Mouse (Mus musculus): ENCODE measurements around the gene Gclm. TPM values are rescaled to one million over a fixed set of nuclear protein-coding genes. Genes with fewer than 3 reads are reported as not detected.

Gclm gene
- total and polyA plus RNA-seq, 2 experiments from 2014 or later, result 36.1 to 47.3 TPM

- H3K27me3 ChIP-seq (ENCODE audit: control insufficient read depth, insufficient read depth, low read length), result no peaks in the 10 kb centered on the region
- no peaks in the 10 kb centered on the region for H3K9me3 ChIP-seq (replicated peaks; ENCODE audit: control insufficient read depth, low read length)
- H3K4me2 ChIP-seq (ENCODE audit: low read depth, low read length), result no peak overlapping the region
- ATAC-seq (ENCODE audit: insufficient read depth, low read depth) (no peak), DNase-seq (ENCODE audit: low spot score) (no peak)
- whole genome bisulfite sequencing, result 57% methylated on average over 8 of the region's 8 CpGs
- H3K9ac ChIP-seq (replicated peaks; ENCODE audit: low read depth, low read length), result no peak overlapping the region
- TF ChIP-seq EP300 (IDR thresholded peaks at IDR 0.05; ENCODE audit: low read depth), result no peak
- H3K27ac ChIP-seq (ENCODE audit: low read depth), result no peak overlapping the region
- no peaks in the 10 kb centered on the region for H3K36me3 ChIP-seq (replicated peaks; ENCODE audit: control insufficient read depth, insufficient read depth, low read length)
- H3K4me3 ChIP-seq (ENCODE audit: low read depth, low read length), result no peak overlapping the region
- peaks cover 3% of the 10 kb centered on the region; the same call in 1 of the 2 replicates for H3K4me1 ChIP-seq (ENCODE audit: control insufficient read depth, insufficient read depth)
Observed at GRCm38 (mm10) chr3:122206279-122207070, 38.9 kb upstream of the Gclm start.

GRCm38 (mm10) chr3:122207766-122208165 is 37.6 kb upstream of the Gclm start:
- no peak for ATAC-seq (ENCODE audit: insufficient read depth, low read depth)
- Histone ChIP-seq H3K36me3 (replicated peaks; ENCODE audit: control insufficient read depth, insufficient read depth, low read length) (no peaks in the 10 kb centered on the region), H3K27ac (ENCODE audit: low read depth) (no peak overlapping the region), H3K4me2 (ENCODE audit: low read depth, low read length) (no peak overlapping the region), H3K9ac (replicated peaks; ENCODE audit: low read depth, low read length) (no peak overlapping the region), H3K4me3 (ENCODE audit: low read depth, low read length) (no peak overlapping the region), H3K9me3 (replicated peaks; ENCODE audit: control insufficient read depth, low read length) (no peaks in the 10 kb centered on the region), H3K4me1 (ENCODE audit: control insufficient read depth, insufficient read depth) (no peaks in the 10 kb centered on the region; the same call in 1 of the 2 replicates), H3K27me3 (ENCODE audit: control insufficient read depth, insufficient read depth, low read length) (no peaks in the 10 kb centered on the region)
- TF ChIP-seq EP300 (IDR thresholded peaks at IDR 0.05; ENCODE audit: low read depth) (no peak), CTCF (IDR thresholded peaks at IDR 0.05; ENCODE audit: low read depth) (no peak)
- 81% methylated on average over 6 of the region's 6 CpGs for WGBS
- no peak for DNase-seq (ENCODE audit: low spot score)

- WGBS, result 61% methylated on average over 15 of the region's 15 CpGs
- Histone ChIP-seq H3K4me2 (ENCODE audit: low read depth, low read length) (no peak overlapping the region), H3K4me1 (ENCODE audit: control insufficient read depth, insufficient read depth) (no peaks in the 10 kb centered on the region; the same call in 1 of the 2 replicates), H3K9ac (replicated peaks; ENCODE audit: low read depth, low read length) (no peak overlapping the region), H3K27ac (ENCODE audit: low read depth) (no peak overlapping the region), H3K27me3 (ENCODE audit: control insufficient read depth, insufficient read depth, low read length) (no peaks in the 10 kb centered on the region), H3K36me3 (replicated peaks; ENCODE audit: control insufficient read depth, insufficient read depth, low read length) (no peaks in the 10 kb centered on the region), H3K4me3 (ENCODE audit: low read depth, low read length) (no peak overlapping the region), H3K9me3 (replicated peaks; ENCODE audit: control insufficient read depth, low read length) (no peaks in the 10 kb centered on the region)
- ATAC-seq (ENCODE audit: insufficient read depth, low read depth) (no peak), DNase-seq (ENCODE audit: low spot score) (no peak)
- TF ChIP-seq CTCF (IDR thresholded peaks at IDR 0.05; ENCODE audit: low read depth), result no peak
- TF ChIP-seq EP300 (IDR thresholded peaks at IDR 0.05; ENCODE audit: low read depth), result no peak
Observed at GRCm38 (mm10) chr3:122208296-122209225, 36.8 kb upstream of the Gclm start.

- 84% methylated on average over 11 of the region's 11 CpGs for WGBS
- Histone ChIP-seq H3K27ac (ENCODE audit: low read depth) (no peak overlapping the region), H3K36me3 (replicated peaks; ENCODE audit: control insufficient read depth, insufficient read depth, low read length) (no peaks in the 10 kb centered on the region), H3K9me3 (replicated peaks; ENCODE audit: control insufficient read depth, low read length) (no peaks in the 10 kb centered on the region), H3K4me2 (ENCODE audit: low read depth, low read length) (no peak overlapping the region), H3K9ac (replicated peaks; ENCODE audit: low read depth, low read length) (no peak overlapping the region), H3K27me3 (ENCODE audit: control insufficient read depth, insufficient read depth, low read length) (no peaks in the 10 kb centered on the region), H3K4me1 (ENCODE audit: control insufficient read depth, insufficient read depth) (no peaks in the 10 kb centered on the region; the same call in 1 of the 2 replicates), H3K4me3 (ENCODE audit: low read depth, low read length) (no peak overlapping the region)
- ATAC-seq (ENCODE audit: insufficient read depth, low read depth) (no peak), DNase-seq (ENCODE audit: low spot score) (no peak)
- TF ChIP-seq EP300 (IDR thresholded peaks at IDR 0.05; ENCODE audit: low read depth) (no peak), CTCF (IDR thresholded peaks at IDR 0.05; ENCODE audit: low read depth) (no peak)
Observed at GRCm38 (mm10) chr3:122209511-122209910, 35.8 kb upstream of the Gclm start.

GRCm38 (mm10) chr3:122210434-122210833 is 34.9 kb upstream of the Gclm start:
- Histone ChIP-seq H3K27me3 (ENCODE audit: control insufficient read depth, insufficient read depth, low read length) (no peaks in the 10 kb centered on the region), H3K4me2 (ENCODE audit: low read depth, low read length) (no peak overlapping the region), H3K9me3 (replicated peaks; ENCODE audit: control insufficient read depth, low read length) (no peaks in the 10 kb centered on the region), H3K9ac (replicated peaks; ENCODE audit: low read depth, low read length) (no peak overlapping the region), H3K4me3 (ENCODE audit: low read depth, low read length) (no peak overlapping the region), H3K4me1 (ENCODE audit: control insufficient read depth, insufficient read depth) (no peaks in the 10 kb centered on the region; the same call in 1 of the 2 replicates), H3K27ac (ENCODE audit: low read depth) (no peak overlapping the region), H3K36me3 (replicated peaks; ENCODE audit: control insufficient read depth, insufficient read depth, low read length) (no peaks in the 10 kb centered on the region)
- 72% methylated on average over 5 of the region's 5 CpGs for WGBS
- no peak for TF ChIP-seq CTCF (IDR thresholded peaks at IDR 0.05; ENCODE audit: low read depth)
- TF ChIP-seq EP300 (IDR thresholded peaks at IDR 0.05; ENCODE audit: low read depth), result no peak
- DNase-seq (ENCODE audit: low spot score), result no peak
- ATAC-seq (ENCODE audit: insufficient read depth, low read depth), result no peak

Data from heart, postnatal 0 days (tissue).